Mouse (Mus musculus) E14TG2a.4 (cell line): ENCODE measurements around the gene Ntrk3.

Experiments
- H3K27me3 ChIP-seq: 2 replicates; pipeline ENCODE4 v1.6.1; 2014; ENCODE audit warnings: low read length, control low read depth; ENCODE audit not compliant: insufficient read depth
- H3K36me3 ChIP-seq: 2 replicates; pipeline ENCODE4 v1.6.1; 2014; ENCODE audit warnings: low read length, control low read depth; ENCODE audit not compliant: insufficient read depth
- H3K4me1 ChIP-seq: replicated peaks from 2 replicates; pipeline ENCODE4 v1.6.1; 2014; ENCODE audit warnings: low read depth, low read length, control low read depth
- H3K4me3 ChIP-seq: replicated peaks from 2 replicates; pipeline ENCODE4 v1.5.1; 2014; ENCODE audit warnings: mild to moderate bottlenecking, low read length
- H3K9me3 ChIP-seq: 2 replicates; pipeline ENCODE4 v1.6.1; 2014; ENCODE audit warnings: low read length, control low read depth
- CTCF ChIP-seq: conservative IDR thresholded peaks from 2 replicates; pipeline ENCODE4 v1.5.1; 2014; ENCODE audit warnings: low read length
- NANOG ChIP-seq: IDR thresholded peaks from 2 replicates; pipeline ENCODE4 v1.6.1; 2014; ENCODE audit warnings: borderline replicate concordance, low read length, mixed read lengths
- POU5F1 ChIP-seq: IDR thresholded peaks from 2 replicates; pipeline ENCODE4 v1.6.1; 2014; ENCODE audit warnings: low read length, borderline replicate concordance

The Ntrk3 gene

GRCm38 (mm10) chr7:78623686-78624085 is 114.1 kb downstream of the Ntrk3 start:
- H3K9me3 ChIP-seq = no peaks in the 10 kb centered on the region
- H3K36me3 ChIP-seq = no peaks in the 10 kb centered on the region
- no peak overlapping the region for H3K4me3 ChIP-seq
- TF ChIP-seq POU5F1 (no peak), CTCF (no peak), NANOG (no peak)
- no peaks in the 10 kb centered on the region for H3K4me1 ChIP-seq
- 0 out of 2 replicates have a peak, but pooled peaks cover 3% of the 10 kb centered on the region for H3K27me3 ChIP-seq

- Histone ChIP-seq H3K27me3 (0 out of 2 replicates have a peak, but pooled peaks cover 3% of the 10 kb centered on the region), H3K36me3 (no peaks in the 10 kb centered on the region), H3K4me3 (no peak overlapping the region), H3K9me3 (no peaks in the 10 kb centered on the region), H3K4me1 (no peaks in the 10 kb centered on the region)
- TF ChIP-seq NANOG (no peak), POU5F1 (no peak), CTCF (no peak)
Observed at GRCm38 (mm10) chr7:78621115-78621514, 116.7 kb downstream of the Ntrk3 start.

- H3K9me3 ChIP-seq = no peaks in the 10 kb centered on the region
- no peak overlapping the region for H3K4me3 ChIP-seq
- no peaks in the 10 kb centered on the region for H3K36me3 ChIP-seq
- 0 out of 2 replicates have a peak, but pooled peaks cover 3% of the 10 kb centered on the region for H3K27me3 ChIP-seq
- TF ChIP-seq NANOG (no peak), CTCF (no peak), POU5F1 (no peak)
- H3K4me1 ChIP-seq = no peaks in the 10 kb centered on the region
Observed at GRCm38 (mm10) chr7:78619818-78620577, 117.8 kb downstream of the Ntrk3 start.

- Histone ChIP-seq H3K36me3 (no peaks in the 10 kb centered on the region), H3K4me1 (0 out of 2 replicates have a peak, but pooled peaks cover 4% of the 10 kb centered on the region), H3K9me3 (0 out of 2 replicates have a peak, but pooled peaks cover 2% of the 10 kb centered on the region), H3K27me3 (peaks cover 56% of the 10 kb centered on the region), H3K4me3 (no peak overlapping the region)
- no peak for TF ChIP-seq CTCF
- TF ChIP-seq NANOG = no peak
- no peak for TF ChIP-seq POU5F1
Observed at GRCm38 (mm10) chr7:78605538-78606130, 132.2 kb downstream of the Ntrk3 start.

GRCm38 (mm10) chr7:78603922-78604321 is 133.9 kb downstream of the Ntrk3 start:
- no peak for TF ChIP-seq CTCF
- H3K4me3 ChIP-seq = no peak overlapping the region
- 0 out of 2 replicates have a peak, but pooled peaks cover 3% of the 10 kb centered on the region for H3K9me3 ChIP-seq
- H3K36me3 ChIP-seq = no peaks in the 10 kb centered on the region
- peaks cover 73% of the 10 kb centered on the region for H3K27me3 ChIP-seq
- no peaks in the 10 kb centered on the region for H3K4me1 ChIP-seq

GRCm38 (mm10) chr7:78601851-78602250 is 136.0 kb downstream of the Ntrk3 start:
- peaks cover 16% of the 10 kb centered on the region for H3K4me1 ChIP-seq
- no peak overlapping the region for H3K4me3 ChIP-seq
- no peaks in the 10 kb centered on the region for H3K36me3 ChIP-seq
- 0 out of 2 replicates have a peak, but pooled peaks cover 3% of the 10 kb centered on the region for H3K9me3 ChIP-seq
- TF ChIP-seq POU5F1 (no peak), NANOG (no peak), CTCF (no peak)
- peaks cover 90% of the 10 kb centered on the region for H3K27me3 ChIP-seq

GRCm38 (mm10) chr7:78600886-78601285 is 136.9 kb downstream of the Ntrk3 start:
- Histone ChIP-seq H3K27me3 (peaks cover 83% of the 10 kb centered on the region), H3K4me1 (peaks cover 24% of the 10 kb centered on the region), H3K36me3 (no peaks in the 10 kb centered on the region), H3K9me3 (0 out of 2 replicates have a peak, but pooled peaks cover 3% of the 10 kb centered on the region), H3K4me3 (no peak overlapping the region)
- TF ChIP-seq NANOG (no peak), POU5F1 (no peak), CTCF (no peak)

GRCm38 (mm10) chr7:78599941-78600677 is 137.7 kb downstream of the Ntrk3 start:
- Histone ChIP-seq H3K27me3 (peaks cover 84% of the 10 kb centered on the region), H3K4me3 (no peak overlapping the region), H3K9me3 (0 out of 2 replicates have a peak, but pooled peaks cover 3% of the 10 kb centered on the region), H3K36me3 (no peaks in the 10 kb centered on the region), H3K4me1 (peaks cover 24% of the 10 kb centered on the region)
- TF ChIP-seq POU5F1 = no peak
- TF ChIP-seq CTCF = no peak
- TF ChIP-seq NANOG = no peak
